ENCODE assay signal across 2 mouse cellular contexts in the genomic region with DNA sequence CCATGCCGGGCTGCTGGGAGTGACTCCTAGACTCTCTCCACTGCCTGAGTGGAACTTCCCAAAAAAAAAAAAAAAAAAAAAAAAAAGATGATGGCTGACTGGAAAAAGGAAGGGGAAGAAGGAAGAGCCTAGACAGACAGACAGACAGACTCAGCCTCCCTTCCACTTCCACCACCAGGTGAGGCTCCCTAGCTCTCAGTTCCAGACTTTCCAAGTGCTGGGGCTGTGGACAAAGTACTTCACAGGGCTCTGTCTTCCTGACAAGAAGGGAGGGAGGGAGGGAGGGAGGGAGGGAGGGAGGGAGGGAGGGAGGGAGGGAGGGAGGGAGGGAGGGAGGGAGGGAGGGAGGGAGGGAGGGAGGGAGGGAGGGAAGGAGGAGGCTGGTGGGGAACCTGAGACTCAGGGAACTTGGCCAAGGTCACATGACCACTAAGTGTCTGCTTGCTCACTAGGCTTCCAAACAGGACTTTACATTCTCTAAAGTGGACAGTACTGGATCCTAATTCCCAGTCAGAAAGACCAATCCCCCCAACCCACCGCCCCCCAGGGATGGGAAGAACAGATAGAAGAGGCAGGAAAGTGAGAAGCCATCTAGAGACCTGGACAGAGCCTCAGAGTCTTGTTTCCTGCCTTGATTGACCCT.
TF ChIP-seq lines count a peak whose summit lies in the region.

No protein-coding gene starts in this region.

TF ChIP-seq in CH12.LX, 34 proteins besides CTCF, POLR2A, EP300 and RAD21:
- TF ChIP-seq BHLHE40 (IDR thresholded peaks at IDR 0.05; ENCODE audit: low read depth, low read length) (peak; percentile 25; the same call in 1 of the 2 replicates), ZNF384 (IDR thresholded peaks at IDR 0.05; ENCODE audit: low read depth, low read length) (peak; percentile 59), UBTF (IDR thresholded peaks at IDR 0.05; ENCODE audit: low read depth, low read length) (no peak), CHD2 (IDR thresholded peaks at IDR 0.05; ENCODE audit: low read length) (no peak), ZC3H11A (IDR thresholded peaks at IDR 0.05; ENCODE audit: low read depth, low read length) (no peak), USF1 (IDR thresholded peaks at IDR 0.05; ENCODE audit: low read depth, low read length) (peak; percentile 71), GABPA (IDR thresholded peaks at IDR 0.05; ENCODE audit: insufficient replicate concordance, low read depth, low read length) (no peak), ZMIZ1 (IDR thresholded peaks at IDR 0.05; ENCODE audit: low read depth, low read length) (no peak), TCF12 (IDR thresholded peaks at IDR 0.05; ENCODE audit: low read depth, low read length) (no peak), JUND (conservative IDR thresholded peaks at IDR 0.05; ENCODE audit: low read depth, low read length) (no peak), JUN (IDR thresholded peaks at IDR 0.05; ENCODE audit: insufficient read depth, low read depth, low read length) (no peak), MAZ (IDR thresholded peaks at IDR 0.05; ENCODE audit: low read depth, low read length) (no peak), KAT2A (IDR thresholded peaks at IDR 0.05; ENCODE audit: insufficient replicate concordance, low read length) (no peak), IRF4 (IDR thresholded peaks at IDR 0.05; ENCODE audit: low read depth, low read length) (no peak), MAFK (IDR thresholded peaks at IDR 0.05; ENCODE audit: insufficient replicate concordance, low read length) (no peak), USF2 (conservative IDR thresholded peaks at IDR 0.05; ENCODE audit: low read depth, low read length) (peak; percentile 68), SMC3 (IDR thresholded peaks at IDR 0.05; ENCODE audit: low read depth, low read length) (no peak), MEF2A (IDR thresholded peaks at IDR 0.05; ENCODE audit: borderline replicate concordance, low read depth, low read length) (no peak), ZKSCAN1 (IDR thresholded peaks at IDR 0.05; ENCODE audit: borderline replicate concordance, low read depth, low read length) (no peak), MYC (IDR thresholded peaks at IDR 0.05; ENCODE audit: low read depth, low read length) (no peak), MXI1 (IDR thresholded peaks at IDR 0.05; ENCODE audit: low read depth, low read length) (no peak), CHD1 (IDR thresholded peaks at IDR 0.05; ENCODE audit: low read depth, low read length) (no peak), ELF1 (IDR thresholded peaks at IDR 0.05; ENCODE audit: low read depth, low read length) (no peak)

TF ChIP-seq in MEL, 35 proteins besides CTCF, POLR2A, EP300 and RAD21:
- TF ChIP-seq ZNF384 (IDR thresholded peaks at IDR 0.05; ENCODE audit: low read depth, low read length) (peak; percentile 32; the same call in 1 of the 2 replicates), UBTF (IDR thresholded peaks at IDR 0.05; ENCODE audit: borderline replicate concordance, insufficient read depth, low read depth, low read length) (no peak), USF1 (IDR thresholded peaks at IDR 0.05; ENCODE audit: low read depth, low read length) (peak; percentile 88), BHLHE40 (IDR thresholded peaks at IDR 0.05; ENCODE audit: borderline replicate concordance, low read depth, low read length) (peak; percentile 58; the same call in 1 of the 2 replicates), MAX (IDR thresholded peaks at IDR 0.05; ENCODE audit: low read length) (peak; percentile 33; the same call in 1 of the 2 replicates), USF2 (IDR thresholded peaks at IDR 0.05; ENCODE audit: borderline replicate concordance in 1 of 2, insufficient read depth in 1 of 2, low read depth in 1 of 2, low read length in 2 of 2) (peak in 1 of 2 experiments; percentile 62; a peak in 2 of 4 replicates)
TF ChIP-seq in MEL: peak in this region for 5.
